Mouse (Mus musculus) brain, embryonic 14.5 days (tissue): ENCODE measurements around the gene Gm3435. TPM values are rescaled to one million over a fixed set of nuclear protein-coding genes. Genes with fewer than 3 reads are reported as not detected.

Source experiments
- DNase-seq: peaks from one replicate; pipeline ENCODE4 v3.0.0-alpha.2; 2011; ENCODE audit warnings: low read depth
- CTCF ChIP-seq: fragments of 200-500 bp; IDR thresholded peaks from 2 replicates; pipeline ENCODE4 v1.5.1; 2012; ENCODE audit warnings: inconsistent platforms, mild to moderate bottlenecking, moderate library complexity, borderline replicate concordance; ENCODE audit not compliant: insufficient read depth, insufficient read length; ENCODE audit errors: extremely low read depth
- POLR2A ChIP-seq: fragments of 200-500 bp; IDR thresholded peaks from 2 replicates; pipeline ENCODE4 v1.6.1; 2012; ENCODE audit warnings: mild to moderate bottlenecking, inconsistent platforms, borderline replicate concordance; ENCODE audit not compliant: poor library complexity, insufficient read depth, insufficient read length, severe bottlenecking; ENCODE audit errors: extremely low read depth
- polyA plus RNA-seq: library from polyadenylated mRNA; depleted of rRNA; stranded (reverse); fragments of >200 nt; gene quantifications from 2 replicates; pipeline ENCODE4 v1.2.3, GENCODE M21; 2012; rRNA removed

The Gm3435 gene
- polyA plus RNA-seq, 1 experiment = 6.2 TPM

DNA sequence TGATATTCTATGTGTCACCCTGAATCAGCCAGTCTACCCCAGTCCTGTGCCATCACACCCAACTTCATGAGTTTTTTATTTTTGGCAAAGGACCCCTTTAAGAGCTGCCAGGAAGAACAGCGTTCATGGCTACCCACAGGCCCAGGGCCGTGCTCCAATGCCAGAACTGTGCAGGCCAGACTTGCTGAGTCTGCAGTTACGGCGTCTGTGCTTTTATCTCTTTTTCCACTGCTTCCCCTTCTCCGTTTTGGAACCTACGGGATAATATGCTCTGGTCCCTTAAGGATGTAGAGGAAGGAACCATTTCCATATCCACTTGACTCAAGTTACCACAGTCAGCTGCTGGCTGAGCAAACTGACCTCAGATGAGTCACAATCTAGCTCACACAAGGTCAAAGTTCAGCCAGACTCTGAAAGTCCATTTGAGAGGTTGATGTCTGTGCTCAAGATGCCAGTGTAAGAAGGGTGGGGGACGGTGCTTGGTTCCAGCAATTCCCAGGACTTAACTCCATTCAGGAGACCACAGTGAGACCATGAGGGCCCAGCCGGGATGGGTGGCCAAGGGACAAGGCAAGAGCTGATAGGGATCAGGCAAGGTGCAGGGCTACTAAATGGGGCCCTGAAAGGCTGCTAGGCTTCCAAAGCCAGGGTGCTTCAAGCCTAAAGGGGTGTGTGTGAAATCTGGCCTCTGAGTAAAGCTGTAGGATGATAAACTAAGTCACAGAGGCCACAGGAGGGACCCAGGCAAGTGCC is 58.2 kb downstream of the Gm3435 start:
- no peak for DNase-seq
- TF ChIP-seq CTCF (no peak), POLR2A (no peak)

DNA sequence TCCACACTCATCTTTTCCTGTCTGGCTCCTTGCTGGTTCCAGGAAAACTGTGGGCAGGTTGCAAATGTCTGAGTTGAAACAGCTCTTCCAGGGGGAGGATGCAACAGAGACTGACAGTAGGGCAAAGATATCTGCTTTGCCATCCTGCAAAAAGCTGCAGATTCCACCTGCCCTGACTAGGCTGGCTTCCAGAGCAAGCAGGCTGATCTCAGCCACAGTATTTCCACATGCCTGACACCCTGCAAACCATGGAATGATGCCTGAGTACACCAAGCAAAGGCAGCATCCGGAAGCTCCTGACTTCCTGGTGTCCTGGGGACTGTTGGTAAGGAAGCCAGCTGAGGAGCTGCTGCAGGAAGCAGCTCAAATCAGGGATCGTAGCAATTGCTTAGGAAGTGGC is 59.1 kb downstream of the Gm3435 start:
- no peak for TF ChIP-seq CTCF
- TF ChIP-seq POLR2A = no peak
- no peak for DNase-seq

Other genes with a start within 250 kb of the Gm3435 start
- gene Wdr27, start 67.0 kb upstream of the Gm3435 start, polyA plus RNA-seq = 4.7 and 5.1 TPM in 2 replicates
- 18.7 and 22.3 TPM in 2 replicates for gene 1600012H06Rik, start 67.0 kb upstream of the Gm3435 start, polyA plus RNA-seq
- gene Phf10, start 48.9 kb upstream of the Gm3435 start, polyA plus RNA-seq = 65.6 and 67.1 TPM in 2 replicates
- 16.5 and 23.3 TPM in 2 replicates for gene 9030025P20Rik, start 31.7 kb upstream of the Gm3435 start, polyA plus RNA-seq
- 0.33 TPM in 1 of 2 replicates, not detected in the other for gene Gm3417, start 31.4 kb upstream of the Gm3435 start, polyA plus RNA-seq
- gene Ermard, start 31.0 kb downstream of the Gm3435 start, polyA plus RNA-seq = 87.7 and 107 TPM in 2 replicates
- gene Tcte3, start 31.3 kb downstream of the Gm3435 start, polyA plus RNA-seq = 0.31 TPM in 1 of 2 replicates, not detected in the other
- 3.4 and 4.7 TPM in 2 replicates for gene Gm3448, start 31.4 kb downstream of the Gm3435 start, polyA plus RNA-seq